Mouse (Mus musculus): ENCODE data around the gene Zfp84.

GRCm38 (mm10) chr7:29773503-29773902 is 5.2 kb downstream of the Zfp84 start:
- TF ChIP-seq CTCF (IDR thresholded peaks at IDR 0.05; ENCODE audit: control insufficient read depth, insufficient read depth, insufficient read length) (no peak), CEBPB (IDR thresholded peaks at IDR 0.05; ENCODE audit: low read depth) (no peak), MYOG (IDR thresholded peaks at IDR 0.05; ENCODE audit: control insufficient read depth, extremely low read depth, insufficient read length) (no peak), USF1 (IDR thresholded peaks at IDR 0.05; ENCODE audit: low read depth) (no peak), MAX (IDR thresholded peaks at IDR 0.05) (no peak), FOSL1 (IDR thresholded peaks at IDR 0.05; ENCODE audit: insufficient read depth, low read length, poor library complexity, severe bottlenecking) (no peak)

Measured in C2C12 (cell line).